Mouse (Mus musculus) C2C12 (cell line): ENCODE data around the gene Nrxn3.

Experiments used
- CEBPB ChIP-seq: IDR thresholded peaks from one replicate; pipeline ENCODE4 v1.6.1; 2011; ENCODE audit warnings: low read depth, mild to moderate bottlenecking, control low read depth, moderate library complexity
- CTCF ChIP-seq: IDR thresholded peaks from one replicate; pipeline ENCODE4 v1.5.1; 2011; ENCODE audit not compliant: control insufficient read depth, insufficient read depth, insufficient read length
- MAX ChIP-seq: IDR thresholded peaks from one replicate; pipeline ENCODE4 v1.6.1; 2011; ENCODE audit warnings: mild to moderate bottlenecking, control low read depth
- MYOD1 ChIP-seq: IDR thresholded peaks from one replicate; pipeline ENCODE4 v1.6.1; 2011; ENCODE audit warnings: low read depth; ENCODE audit not compliant: control insufficient read depth, insufficient read length
- MYOG ChIP-seq: IDR thresholded peaks from one replicate; pipeline ENCODE4 v1.6.1; 2011; ENCODE audit not compliant: control insufficient read depth, insufficient read length; ENCODE audit errors: extremely low read depth

- TF ChIP-seq CTCF (no peak), CEBPB (no peak), MAX (no peak), MYOG (no peak), MYOD1 (no peak)
Measured at GRCm38 (mm10) chr12:88860397-88860796, 137.7 kb downstream of the Nrxn3 start.
